Mouse (Mus musculus): ENCODE results near the gene Gm11596. TPM values are rescaled to one million over a fixed set of nuclear protein-coding genes. Genes with fewer than 3 reads are reported as not detected.

The Gm11596 gene
- polyA plus RNA-seq, 1 experiment from 2014 or later = not detected

DNA sequence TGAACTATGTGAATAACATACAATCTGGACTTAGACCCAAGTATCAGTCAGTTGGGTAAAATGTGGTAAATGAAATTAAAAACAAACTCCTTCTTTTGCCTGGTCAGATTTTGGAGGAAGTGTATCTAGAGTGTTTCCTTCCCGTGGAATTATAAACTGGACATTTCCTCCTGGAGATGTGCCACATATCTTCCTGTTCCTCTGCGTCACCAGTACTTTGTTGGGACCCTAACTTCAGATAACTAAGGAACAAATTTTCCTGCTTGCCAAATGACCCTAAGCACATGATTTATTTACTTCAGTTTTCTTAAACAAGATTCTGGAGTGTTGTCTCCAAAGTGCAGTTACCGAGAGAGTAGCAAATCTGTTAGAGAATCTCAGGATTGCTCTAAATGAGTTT lies 49.3 kb downstream of the Gm11596 start:
- Histone ChIP-seq H3K4me1 (no peaks in the 10 kb centered on the region), H3K27me3 (no peaks in the 10 kb centered on the region), H3K27ac (replicated peaks) (no peak overlapping the region), H3K4me2 (replicated peaks) (no peak overlapping the region), H3K4me3 (no peak overlapping the region), H3K9ac (replicated peaks) (no peak overlapping the region), H3K36me3 (no peaks in the 10 kb centered on the region), H3K9me3 (no peaks in the 10 kb centered on the region)
- ATAC-seq (replicated peaks) = no peak
- WGBS = 95% methylated on average over 3 of the region's 3 CpGs

Other genes with a start within 250 kb of the Gm11596 start
- not detected in 2 replicates for gene Krtap3-3, start 242.6 kb downstream of the Gm11596 start, polyA plus RNA-seq (2015; fragmentation: Nextera tagmentation; extraction: Ambion mirVana)
- not detected in 2 replicates for gene Krtap3-2, start 236.6 kb downstream of the Gm11596 start, polyA plus RNA-seq (2015; fragmentation: Nextera tagmentation; extraction: Ambion mirVana)
- not detected in 2 replicates for gene Gm11939, start 234.0 kb downstream of the Gm11596 start, polyA plus RNA-seq (2015; fragmentation: Nextera tagmentation; extraction: Ambion mirVana)
- not detected in 2 replicates for gene Krtap3-1, start 226.8 kb downstream of the Gm11596 start, polyA plus RNA-seq (2015; fragmentation: Nextera tagmentation; extraction: Ambion mirVana)
- not detected in 2 replicates for gene Krtap1-5, start 212.5 kb downstream of the Gm11596 start, polyA plus RNA-seq (2015; fragmentation: Nextera tagmentation; extraction: Ambion mirVana)
- not detected in 2 replicates for gene Krtap1-4, start 209.8 kb downstream of the Gm11596 start, polyA plus RNA-seq (2015; fragmentation: Nextera tagmentation; extraction: Ambion mirVana)
- not detected in 2 replicates for gene Krtap1-3, start 202.1 kb downstream of the Gm11596 start, polyA plus RNA-seq (2015; fragmentation: Nextera tagmentation; extraction: Ambion mirVana)
- gene Krtap9-3, start 195.4 kb downstream of the Gm11596 start, polyA plus RNA-seq (2015; fragmentation: Nextera tagmentation; extraction: Ambion mirVana) = not detected in 2 replicates
- gene Gm11938, start 190.2 kb downstream of the Gm11596 start, polyA plus RNA-seq (2015; fragmentation: Nextera tagmentation; extraction: Ambion mirVana) = not detected in 2 replicates
- gene Gm11937, start 183.3 kb downstream of the Gm11596 start, polyA plus RNA-seq (2015; fragmentation: Nextera tagmentation; extraction: Ambion mirVana) = not detected in 2 replicates
- not detected in 2 replicates for gene Krtap2-4, start 178.6 kb downstream of the Gm11596 start, polyA plus RNA-seq (2015; fragmentation: Nextera tagmentation; extraction: Ambion mirVana)
- not detected in 2 replicates for gene Gm11562, start 173.0 kb downstream of the Gm11596 start, polyA plus RNA-seq (2015; fragmentation: Nextera tagmentation; extraction: Ambion mirVana)
- gene Krtap4-1, start 165.2 kb downstream of the Gm11596 start, polyA plus RNA-seq (2015; fragmentation: Nextera tagmentation; extraction: Ambion mirVana) = not detected in 2 replicates
- gene Krtap4-2, start 158.4 kb downstream of the Gm11596 start, polyA plus RNA-seq (2015; fragmentation: Nextera tagmentation; extraction: Ambion mirVana) = not detected in 2 replicates
- gene Krtap4-7, start 149.4 kb downstream of the Gm11596 start, polyA plus RNA-seq (2015; fragmentation: Nextera tagmentation; extraction: Ambion mirVana) = not detected in 2 replicates
- not detected in 2 replicates for gene Gm11555, start 143.2 kb downstream of the Gm11596 start, polyA plus RNA-seq (2015; fragmentation: Nextera tagmentation; extraction: Ambion mirVana)
- gene Gm11563, start 134.5 kb downstream of the Gm11596 start, polyA plus RNA-seq (2015; fragmentation: Nextera tagmentation; extraction: Ambion mirVana) = not detected in 2 replicates
- gene Krtap4-6, start 127.5 kb downstream of the Gm11596 start, polyA plus RNA-seq (2015; fragmentation: Nextera tagmentation; extraction: Ambion mirVana) = not detected in 2 replicates
- gene Gm14190, start 102.7 kb downstream of the Gm11596 start, polyA plus RNA-seq (2015; fragmentation: Nextera tagmentation; extraction: Ambion mirVana) = not detected in 2 replicates
- not detected in 2 replicates for gene Gm14180, start 59.2 kb downstream of the Gm11596 start, polyA plus RNA-seq (2015; fragmentation: Nextera tagmentation; extraction: Ambion mirVana)
- gene Gm11595, start 20.6 kb downstream of the Gm11596 start, polyA plus RNA-seq (2015; fragmentation: Nextera tagmentation; extraction: Ambion mirVana) = not detected in 2 replicates
- gene Krtap4-8, start 12.8 kb downstream of the Gm11596 start, polyA plus RNA-seq (2015; fragmentation: Nextera tagmentation; extraction: Ambion mirVana) = not detected in 2 replicates
- not detected in 2 replicates for gene Krtap4-9, start 8.3 kb downstream of the Gm11596 start, polyA plus RNA-seq (2015; fragmentation: Nextera tagmentation; extraction: Ambion mirVana)
- gene Gm11569, start 5.5 kb upstream of the Gm11596 start, polyA plus RNA-seq (2015; fragmentation: Nextera tagmentation; extraction: Ambion mirVana) = not detected in 2 replicates
- not detected in 2 replicates for gene Gm11554, start 11.0 kb upstream of the Gm11596 start, polyA plus RNA-seq (2015; fragmentation: Nextera tagmentation; extraction: Ambion mirVana)
- gene Krtap4-13, start 16.4 kb upstream of the Gm11596 start, polyA plus RNA-seq (2015; fragmentation: Nextera tagmentation; extraction: Ambion mirVana) = not detected in 2 replicates
- gene Gm11564, start 22.2 kb upstream of the Gm11596 start, polyA plus RNA-seq (2015; fragmentation: Nextera tagmentation; extraction: Ambion mirVana) = not detected in 2 replicates
- gene 2300003K06Rik, start 44.6 kb upstream of the Gm11596 start, polyA plus RNA-seq (2015; fragmentation: Nextera tagmentation; extraction: Ambion mirVana) = not detected in 2 replicates
- not detected in 2 replicates for gene Krtap4-16, start 58.1 kb upstream of the Gm11596 start, polyA plus RNA-seq (2015; fragmentation: Nextera tagmentation; extraction: Ambion mirVana)
- not detected in 2 replicates for gene Gm11568, start 64.5 kb upstream of the Gm11596 start, polyA plus RNA-seq (2015; fragmentation: Nextera tagmentation; extraction: Ambion mirVana)
- gene Gm11559, start 71.0 kb upstream of the Gm11596 start, polyA plus RNA-seq (2015; fragmentation: Nextera tagmentation; extraction: Ambion mirVana) = not detected in 2 replicates
- gene Krtap9-1, start 79.9 kb upstream of the Gm11596 start, polyA plus RNA-seq (2015; fragmentation: Nextera tagmentation; extraction: Ambion mirVana) = not detected in 2 replicates
- not detected in 2 replicates for gene Gm11567, start 85.7 kb upstream of the Gm11596 start, polyA plus RNA-seq (2015; fragmentation: Nextera tagmentation; extraction: Ambion mirVana)
- not detected in 2 replicates for gene Krtap31-1, start 114.5 kb upstream of the Gm11596 start, polyA plus RNA-seq (2015; fragmentation: Nextera tagmentation; extraction: Ambion mirVana)
- gene Gm11565, start 121.3 kb upstream of the Gm11596 start, polyA plus RNA-seq (2015; fragmentation: Nextera tagmentation; extraction: Ambion mirVana) = not detected in 2 replicates
- gene Krtap31-2, start 142.8 kb upstream of the Gm11596 start, polyA plus RNA-seq (2015; fragmentation: Nextera tagmentation; extraction: Ambion mirVana) = not detected in 2 replicates
- gene Krtap9-5, start 155.0 kb upstream of the Gm11596 start, polyA plus RNA-seq (2015; fragmentation: Nextera tagmentation; extraction: Ambion mirVana) = not detected in 2 replicates
- not detected in 2 replicates for gene Krtap29-1, start 185.6 kb upstream of the Gm11596 start, polyA plus RNA-seq (2015; fragmentation: Nextera tagmentation; extraction: Ambion mirVana)
- not detected in 2 replicates for gene Krtap16-1, start 193.1 kb upstream of the Gm11596 start, polyA plus RNA-seq (2015; fragmentation: Nextera tagmentation; extraction: Ambion mirVana)
- not detected in 2 replicates for gene Krtap17-1, start 200.5 kb upstream of the Gm11596 start, polyA plus RNA-seq (2015; fragmentation: Nextera tagmentation; extraction: Ambion mirVana)
- gene Krt33a, start 222.7 kb upstream of the Gm11596 start, polyA plus RNA-seq (2015; fragmentation: Nextera tagmentation; extraction: Ambion mirVana) = not detected in 2 replicates
- not detected in 2 replicates for gene Krt33b, start 236.4 kb upstream of the Gm11596 start, polyA plus RNA-seq (2015; fragmentation: Nextera tagmentation; extraction: Ambion mirVana)
- gene Krt34, start 248.1 kb upstream of the Gm11596 start, polyA plus RNA-seq (2015; fragmentation: Nextera tagmentation; extraction: Ambion mirVana) = not detected in 2 replicates

Data from forebrain, embryonic 15.5 days (tissue).